Mouse (Mus musculus) thymus, adult 2 months (tissue): Measurements from ENCODE around the gene Bcl2l13. TPM values are rescaled to one million over a fixed set of nuclear protein-coding genes. Genes with fewer than 3 reads are reported as not detected.
"Not testable (repeated sequence)": the region's sequence is repeated elsewhere in the genome, so short reads cannot be mapped to it uniquely, and the experiment has no call there.

Experiments
- DNase-seq: peaks from one replicate; pipeline ENCODE4 v3.0.0; 2021
- H3K27ac ChIP-seq: fragments of 200-500 bp; 2 replicates; pipeline ENCODE4 v1.5.1; 2012; ENCODE audit warnings: low read length, control low read depth; ENCODE audit not compliant: control insufficient read depth, insufficient read depth
- H3K27me3 ChIP-seq: fragments of 200-500 bp; 2 replicates; pipeline ENCODE4 v1.6.1; 2012; ENCODE audit warnings: mild to moderate bottlenecking, low read length, moderate library complexity, mixed read lengths; ENCODE audit not compliant: control insufficient read depth, insufficient read depth
- H3K36me3 ChIP-seq: fragments of 200-500 bp; 2 replicates; pipeline ENCODE4 v1.6.1; 2012; ENCODE audit warnings: mild to moderate bottlenecking, low read length, moderate library complexity; ENCODE audit not compliant: control insufficient read depth, insufficient read depth
- H3K4me1 ChIP-seq: fragments of 200-500 bp; replicated peaks from 2 replicates; pipeline ENCODE4 v1.6.1; 2012; ENCODE audit warnings: low read length; ENCODE audit not compliant: control insufficient read depth, insufficient read depth
- H3K4me3 ChIP-seq: fragments of 200-500 bp; 2 replicates; pipeline ENCODE4 v1.5.1; 2012; ENCODE audit warnings: mild to moderate bottlenecking, low read length, control low read depth, moderate library complexity; ENCODE audit not compliant: control insufficient read depth, insufficient read depth
- CTCF ChIP-seq: fragments of 200-500 bp; IDR thresholded peaks from 2 replicates; pipeline ENCODE4 v1.5.1; 2012; ENCODE audit warnings: mild to moderate bottlenecking, control low read depth, low read length, moderate library complexity, borderline replicate concordance; ENCODE audit not compliant: control insufficient read depth, poor library complexity, insufficient read depth; ENCODE audit errors: extremely low read depth
- POLR2A ChIP-seq: fragments of 200-500 bp; IDR thresholded peaks from 2 replicates; pipeline ENCODE4 v1.6.1; 2012; ENCODE audit warnings: mild to moderate bottlenecking, low read length, control low read depth, moderate library complexity; ENCODE audit not compliant: control insufficient read depth, poor library complexity, insufficient read depth; ENCODE audit errors: extremely low read depth
- WGBS: fragments of 180-500 bp; shearing (Covaris S2); methylation state at CpG from one replicate; pipeline ENCODE4 v1.1.7; 2018; 5-methylcytosine and 5-hydroxymethylcytosine counted together
- polyA plus RNA-seq: library from polyadenylated mRNA; depleted of rRNA; stranded (reverse); fragments of >200 nt; gene quantifications from 2 replicates; pipeline ENCODE4 v1.2.3, GENCODE M21; 2012

The Bcl2l13 gene
- polyA plus RNA-seq, 1 experiment = 43.5 TPM

DNA sequence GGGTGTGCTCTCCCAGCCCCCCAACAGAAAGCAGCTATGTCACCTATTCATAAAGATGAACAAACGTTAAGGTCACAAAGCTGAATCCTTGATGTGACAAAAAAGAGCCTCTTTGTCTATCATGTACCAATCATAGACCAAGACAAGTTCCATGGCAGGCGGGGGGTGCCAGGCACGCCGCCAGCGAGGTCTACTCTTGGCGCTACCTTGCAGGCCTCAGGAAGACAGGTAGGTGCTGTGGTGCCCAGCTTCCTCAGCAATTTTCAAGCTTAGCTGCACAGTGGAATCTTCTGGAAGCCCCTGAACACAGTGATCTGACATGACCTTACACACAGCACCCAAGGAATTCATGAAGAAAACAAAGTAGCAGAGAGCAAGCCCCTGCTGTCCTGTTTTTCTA lies 70.5 kb downstream of the Bcl2l13 start:
- H3K27ac ChIP-seq = no peak overlapping the region
- no peaks in the 10 kb centered on the region for H3K36me3 ChIP-seq
- no peak overlapping the region for H3K4me3 ChIP-seq
- DNase-seq = no peak
- H3K27me3 ChIP-seq = no peaks in the 10 kb centered on the region
- TF ChIP-seq POLR2A = no peak
- no peak for TF ChIP-seq CTCF
- H3K4me1 ChIP-seq = peaks cover 16% of the 10 kb centered on the region
- WGBS = 95% methylated on average over 6 of the region's 6 CpGs

DNA sequence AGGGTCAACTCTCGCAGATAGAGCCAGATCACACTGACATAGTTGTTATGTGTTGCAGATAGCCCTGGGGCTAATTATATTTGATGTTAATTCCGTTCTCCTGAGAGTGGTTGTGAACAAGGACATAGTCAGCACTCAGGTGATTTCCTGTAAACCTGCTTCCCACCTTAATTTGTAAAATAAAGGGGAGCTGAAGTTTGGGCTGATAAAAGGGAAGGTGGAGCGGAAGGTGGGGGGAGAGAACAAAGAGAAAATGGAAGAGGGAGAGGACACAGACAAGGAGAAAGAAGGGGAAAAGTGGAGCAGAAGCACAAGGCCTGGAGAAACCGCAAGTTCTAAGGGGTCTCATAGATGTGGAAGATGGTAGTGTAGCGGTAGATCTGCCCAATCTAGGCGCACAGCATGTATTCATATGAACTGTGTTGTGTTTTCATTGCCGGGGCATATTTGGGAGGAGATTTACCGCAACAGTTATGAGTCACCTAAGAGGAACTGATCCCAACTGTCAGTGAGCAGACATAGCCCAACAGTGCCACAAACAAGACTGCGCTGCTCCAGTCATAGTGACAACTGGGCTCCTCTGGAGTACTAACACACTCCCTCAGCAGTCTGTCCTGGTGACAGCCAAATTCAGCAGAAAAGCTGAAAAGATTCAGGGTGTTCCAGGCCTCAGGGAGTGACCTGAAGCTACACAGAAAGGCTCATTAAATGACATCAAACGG lies 72.0 kb downstream of the Bcl2l13 start:
- H3K27me3 ChIP-seq, H3K36me3 ChIP-seq, H3K4me3 ChIP-seq, DNase-seq, H3K27ac ChIP-seq: not testable (repeated sequence)
- WGBS = 86% methylated on average over 10 of the region's 10 CpGs
- peaks cover 17% of the 10 kb centered on the region for H3K4me1 ChIP-seq

GRCm38 (mm10) chr6:120909501-120909900 lies 73.5 kb downstream of the Bcl2l13 start:
- Histone ChIP-seq H3K36me3 (no peaks in the 10 kb centered on the region), H3K4me1 (peaks cover 28% of the 10 kb centered on the region), H3K27ac (no peak overlapping the region), H3K4me3 (no peak overlapping the region), H3K27me3 (no peaks in the 10 kb centered on the region)
- 94% methylated on average over 3 of the region's 3 CpGs for WGBS
- DNase-seq = no peak
- TF ChIP-seq CTCF = no peak
- no peak for TF ChIP-seq POLR2A

DNA sequence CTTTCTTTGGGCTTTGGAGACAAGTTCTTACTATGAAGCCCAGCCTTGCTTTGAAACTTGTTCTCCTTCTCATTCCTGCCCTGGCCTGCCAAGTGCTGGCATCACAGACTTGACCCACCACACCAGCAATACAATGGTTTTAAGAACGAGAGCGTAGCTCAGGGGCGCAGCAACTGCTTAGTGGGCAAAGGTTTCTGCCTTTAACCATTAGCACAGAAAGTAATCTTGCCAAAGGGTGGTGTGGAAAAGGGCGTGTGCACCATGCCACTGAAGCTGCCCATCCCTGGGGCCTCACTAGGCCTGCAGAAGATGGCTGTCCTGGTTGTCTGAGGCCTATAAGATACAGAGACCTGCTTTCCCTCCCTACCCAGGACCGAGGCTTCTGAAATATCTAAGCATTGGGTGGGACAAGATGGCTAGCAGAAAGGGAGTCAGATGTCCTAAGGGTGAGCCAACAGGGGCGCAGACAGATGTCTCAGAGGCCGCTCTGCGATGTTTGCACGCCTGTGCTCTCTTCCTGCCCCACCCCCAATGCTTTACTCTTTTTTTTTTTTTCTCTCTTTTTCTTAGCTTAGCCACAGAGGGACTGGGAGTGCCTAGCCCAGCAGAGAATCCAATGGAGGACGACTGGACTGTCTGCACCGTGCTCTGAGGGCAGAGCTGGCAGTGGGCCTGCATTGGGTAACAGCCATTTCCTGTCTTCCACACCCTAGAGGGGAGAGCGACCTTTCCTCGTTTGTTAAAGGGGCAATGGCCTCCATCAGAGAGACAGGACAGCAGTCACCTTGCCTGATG lies 75.4 kb downstream of the Bcl2l13 start:
- H3K4me1 ChIP-seq = peaks cover 41% of the 10 kb centered on the region
- 45% methylated on average over 13 of the region's 13 CpGs for WGBS
- no peak overlapping the region for H3K4me3 ChIP-seq
- TF ChIP-seq CTCF (0 out of 2 replicates have a peak, but pooled peaks have one; percentile 32), POLR2A (no peak)
- H3K27me3 ChIP-seq = no peaks in the 10 kb centered on the region
- H3K36me3 ChIP-seq = no peaks in the 10 kb centered on the region
- DNase-seq = peak; percentile 37
- H3K27ac ChIP-seq = peak overlapping the region; percentile 23; the same call in 1 of the 2 replicates

- Histone ChIP-seq H3K4me1 (peaks cover 45% of the 10 kb centered on the region), H3K27ac (no peak overlapping the region; the same call in 1 of the 2 replicates), H3K36me3 (no peaks in the 10 kb centered on the region), H3K27me3 (no peaks in the 10 kb centered on the region), H3K4me3 (no peak overlapping the region)
- WGBS = 75% methylated on average over 2 of the region's 2 CpGs
- DNase-seq = no peak
- TF ChIP-seq POLR2A (no peak), CTCF (no peak)
These were observed 76.9 kb downstream of the Bcl2l13 start for GRCm38 (mm10) chr6:120912931-120913330.

- Histone ChIP-seq H3K27ac (no peak overlapping the region), H3K36me3 (no peaks in the 10 kb centered on the region), H3K4me3 (no peak overlapping the region), H3K27me3 (no peaks in the 10 kb centered on the region), H3K4me1 (peaks cover 45% of the 10 kb centered on the region)
- TF ChIP-seq POLR2A = no peak
- DNase-seq = no peak
- WGBS = 68% methylated on average over 8 of the region's 8 CpGs
These were observed 77.8 kb downstream of the Bcl2l13 start for GRCm38 (mm10) chr6:120913783-120914182.
